32 mouse cellular contexts compared by ENCODE assay signal in genomic region chr9:8655347-8655746, GRCm38 (mm10).
"Had no signal": no experiment of that assay in that cellular context is flagged by ENCODE, and none has a peak within 500 bp of the region (broad histone marks: within the 10 kb centered on the region; RNA-seq: fewer than 3 reads in every experiment).

No protein-coding gene starts in this region.

- H3K9ac ChIP-seq: limb, embryonic 12.5 days; limb, embryonic 13.5 days; limb, embryonic 15.5 days; liver, embryonic 12.5 days; liver, embryonic 13.5 days; liver, embryonic 14.5 days; liver, embryonic 15.5 days; liver, postnatal 0 days; lung, embryonic 14.5 days; lung, embryonic 15.5 days; midbrain, embryonic 12.5 days; midbrain, embryonic 13.5 days; midbrain, embryonic 15.5 days; neural tube, embryonic 12.5 days had no signal

- H3K4me3 ChIP-seq: limb, embryonic 10.5 days; limb, embryonic 12.5 days; limb, embryonic 13.5 days; limb, embryonic 15.5 days; liver, embryonic 12.5 days; liver, embryonic 13.5 days; liver, embryonic 15.5 days; lung, embryonic 15.5 days; megakaryocyte, embryonic 14.5 days; midbrain, embryonic 10.5 days; midbrain, embryonic 12.5 days; midbrain, embryonic 13.5 days; midbrain, embryonic 15.5 days; myocyte; neural tube, embryonic 12.5 days had no signal

- H3K36me3 ChIP-seq: limb, embryonic 10.5 days; limb, embryonic 12.5 days; limb, embryonic 13.5 days; limb, embryonic 15.5 days; liver, embryonic 12.5 days; liver, embryonic 13.5 days; liver, embryonic 15.5 days; lung, embryonic 15.5 days; midbrain, embryonic 10.5 days; midbrain, embryonic 12.5 days; midbrain, embryonic 13.5 days; midbrain, embryonic 15.5 days; neural tube, embryonic 12.5 days had no signal

- DNase-seq: left cerebral cortex, postnatal 4 days; liver; liver, embryonic 13.5 days; liver, postnatal 0 days; lung, adult 18-20 months; lung, adult 2 months; lung, embryonic 14.5 days; lung, postnatal 10 days; lung, postnatal 14 days; lung, postnatal 36 days; lung, postnatal 4 days; midbrain, embryonic 14.5 days had no signal

- H3K27me3 ChIP-seq: limb, embryonic 12.5 days; limb, embryonic 13.5 days; limb, embryonic 15.5 days; liver, embryonic 12.5 days; liver, embryonic 13.5 days; liver, embryonic 15.5 days; lung, embryonic 15.5 days; megakaryocyte, embryonic 14.5 days; midbrain, embryonic 12.5 days; midbrain, embryonic 13.5 days; midbrain, embryonic 15.5 days; neural tube, embryonic 12.5 days had no signal

- H3K27ac ChIP-seq: limb, embryonic 10.5 days; limb, embryonic 12.5 days; limb, embryonic 13.5 days; limb, embryonic 15.5 days; liver, embryonic 12.5 days; liver, embryonic 13.5 days; liver, embryonic 14.5 days; liver, embryonic 15.5 days; lung, embryonic 15.5 days; macrophage; midbrain, embryonic 10.5 days; midbrain, embryonic 12.5 days; midbrain, embryonic 13.5 days; midbrain, embryonic 15.5 days; neural tube, embryonic 12.5 days had no signal

- H3K4me2 ChIP-seq: limb, embryonic 12.5 days; limb, embryonic 13.5 days; limb, embryonic 15.5 days; liver, embryonic 11.5 days; liver, embryonic 12.5 days; liver, embryonic 13.5 days; liver, embryonic 15.5 days; lung, embryonic 14.5 days; lung, embryonic 15.5 days; midbrain, embryonic 11.5 days; midbrain, embryonic 12.5 days; midbrain, embryonic 13.5 days; midbrain, embryonic 15.5 days; neural tube, embryonic 12.5 days had no signal

- ATAC-seq: liver, embryonic 12.5 days; liver, postnatal 0 days; lung, postnatal 0 days; midbrain, embryonic 13.5 days; midbrain, embryonic 15.5 days; midbrain, embryonic 16.5 days had no signal

- H3K9me3 ChIP-seq: limb, embryonic 10.5 days; limb, embryonic 12.5 days; limb, embryonic 13.5 days; limb, embryonic 15.5 days; liver, embryonic 12.5 days; liver, embryonic 13.5 days; liver, embryonic 15.5 days; lung, embryonic 15.5 days; midbrain, embryonic 10.5 days; midbrain, embryonic 12.5 days; midbrain, embryonic 13.5 days; midbrain, embryonic 15.5 days; neural tube, embryonic 12.5 days had no signal

- H3K4me1 ChIP-seq: limb, embryonic 10.5 days; limb, embryonic 12.5 days; limb, embryonic 13.5 days; limb, embryonic 15.5 days; liver, embryonic 12.5 days; liver, embryonic 13.5 days; liver, embryonic 15.5 days; lung, embryonic 15.5 days; megakaryocyte, embryonic 14.5 days; midbrain, embryonic 10.5 days; midbrain, embryonic 12.5 days; midbrain, embryonic 13.5 days; midbrain, embryonic 15.5 days; neural tube, embryonic 12.5 days had no signal
